Mouse (Mus musculus): Measurements from ENCODE around the gene Kmt2e. TPM values are rescaled to one million over a fixed set of nuclear protein-coding genes. Genes with fewer than 3 reads are reported as not detected.

Gene Kmt2e
- polyA plus RNA-seq, 2 experiments: 37.3 to 87.2 TPM

GRCm38 (mm10) chr5:23414490-23415126 lies 19.6 kb upstream of the Kmt2e start:
- WGBS: 46% methylated on average over 4 of the region's 4 CpGs
- ATAC-seq (ENCODE audit: low FRiP score, low read depth): no peak
- Histone ChIP-seq H3K4me1 (ENCODE audit: control insufficient read depth, insufficient read depth, low read length) (peaks cover 54% of the 10 kb centered on the region), H3K27ac (replicated peaks; ENCODE audit: low read depth, low read length) (peak overlapping the region; percentile 33; the same call in 1 of the 2 replicates), H3K4me2 (replicated peaks; ENCODE audit: low read depth, low read length, severe bottlenecking) (no peak overlapping the region), H3K9me3 (ENCODE audit: control insufficient read depth, low read length) (no peaks in the 10 kb centered on the region), H3K36me3 (ENCODE audit: control insufficient read depth, insufficient read depth, low read length) (peaks cover 23% of the 10 kb centered on the region), H3K9ac (ENCODE audit: low read depth, low read length, severe bottlenecking) (no peak overlapping the region), H3K27me3 (ENCODE audit: control insufficient read depth, insufficient read depth, low read length) (no peaks in the 10 kb centered on the region), H3K4me3 (replicated peaks; ENCODE audit: low read length) (no peak overlapping the region)
- DNase-seq (ENCODE audit: low spot score): no peak
- TF ChIP-seq POLR2A (IDR thresholded peaks at IDR 0.05; ENCODE audit: borderline replicate concordance, extremely low read depth, insufficient read depth, insufficient read length): no peak

GRCm38 (mm10) chr5:23415571-23416285 lies 18.5 kb upstream of the Kmt2e start:
- H3K4me1 ChIP-seq (ENCODE audit: control insufficient read depth, insufficient read depth, low read length): peaks cover 55% of the 10 kb centered on the region
- no peak overlapping the region for H3K9ac ChIP-seq (ENCODE audit: low read depth, low read length, severe bottlenecking)
- H3K27me3 ChIP-seq (ENCODE audit: control insufficient read depth, insufficient read depth, low read length): no peaks in the 10 kb centered on the region
- H3K4me3 ChIP-seq (replicated peaks; ENCODE audit: low read length): no peak overlapping the region
- peak; percentile 85 for DNase-seq (ENCODE audit: low spot score)
- peaks cover 12% of the 10 kb centered on the region for H3K36me3 ChIP-seq (ENCODE audit: control insufficient read depth, insufficient read depth, low read length)
- WGBS: 28% methylated on average over 7 of the region's 7 CpGs
- no peak overlapping the region for H3K27ac ChIP-seq (replicated peaks; ENCODE audit: low read depth, low read length)
- ATAC-seq (ENCODE audit: low FRiP score, low read depth): no peak
- H3K4me2 ChIP-seq (replicated peaks; ENCODE audit: low read depth, low read length, severe bottlenecking): no peak overlapping the region
- no peak for TF ChIP-seq POLR2A (IDR thresholded peaks at IDR 0.05; ENCODE audit: borderline replicate concordance, extremely low read depth, insufficient read depth, insufficient read length)
- H3K9me3 ChIP-seq (ENCODE audit: control insufficient read depth, low read length): no peaks in the 10 kb centered on the region

GRCm38 (mm10) chr5:23416286-23416643 lies 18.0 kb upstream of the Kmt2e start:
- WGBS: 54% methylated on average over 6 of the region's 6 CpGs
- ATAC-seq (ENCODE audit: low FRiP score, low read depth) (no peak), DNase-seq (ENCODE audit: low spot score) (no peak)
- no peaks in the 10 kb centered on the region for H3K27me3 ChIP-seq (ENCODE audit: control insufficient read depth, insufficient read depth, low read length)
- peaks cover 55% of the 10 kb centered on the region for H3K4me1 ChIP-seq (ENCODE audit: control insufficient read depth, insufficient read depth, low read length)
- no peak overlapping the region for H3K4me3 ChIP-seq (replicated peaks; ENCODE audit: low read length)
- H3K36me3 ChIP-seq (ENCODE audit: control insufficient read depth, insufficient read depth, low read length): peaks cover 8% of the 10 kb centered on the region; the same call in 1 of the 2 replicates
- TF ChIP-seq POLR2A (IDR thresholded peaks at IDR 0.05; ENCODE audit: borderline replicate concordance, extremely low read depth, insufficient read depth, insufficient read length): no peak
- no peak overlapping the region for H3K4me2 ChIP-seq (replicated peaks; ENCODE audit: low read depth, low read length, severe bottlenecking)
- H3K9me3 ChIP-seq (ENCODE audit: control insufficient read depth, low read length): no peaks in the 10 kb centered on the region
- no peak overlapping the region for H3K27ac ChIP-seq (replicated peaks; ENCODE audit: low read depth, low read length)
- H3K9ac ChIP-seq (ENCODE audit: low read depth, low read length, severe bottlenecking): no peak overlapping the region

GRCm38 (mm10) chr5:23417716-23418115 lies 16.5 kb upstream of the Kmt2e start:
- H3K4me2 ChIP-seq (replicated peaks; ENCODE audit: low read depth, low read length, severe bottlenecking): peak overlapping the region; percentile 67
- H3K4me1 ChIP-seq (ENCODE audit: control insufficient read depth, insufficient read depth, low read length): peaks cover 49% of the 10 kb centered on the region
- peak overlapping the region; percentile 67 for H3K9ac ChIP-seq (ENCODE audit: low read depth, low read length, severe bottlenecking)
- H3K36me3 ChIP-seq (ENCODE audit: control insufficient read depth, insufficient read depth, low read length): peaks cover 5% of the 10 kb centered on the region
- H3K9me3 ChIP-seq (ENCODE audit: control insufficient read depth, low read length): no peaks in the 10 kb centered on the region
- DNase-seq (ENCODE audit: low spot score) (no peak), ATAC-seq (ENCODE audit: low FRiP score, low read depth) (no peak)
- no peaks in the 10 kb centered on the region for H3K27me3 ChIP-seq (ENCODE audit: control insufficient read depth, insufficient read depth, low read length)
- TF ChIP-seq POLR2A (IDR thresholded peaks at IDR 0.05; ENCODE audit: borderline replicate concordance, extremely low read depth, insufficient read depth, insufficient read length): no peak
- H3K27ac ChIP-seq (replicated peaks; ENCODE audit: low read depth, low read length): peak overlapping the region; percentile 85
- H3K4me3 ChIP-seq (replicated peaks; ENCODE audit: low read length): peak overlapping the region; percentile 48
- 57% methylated on average over 2 of the region's 2 CpGs for WGBS

GRCm38 (mm10) chr5:23418147-23418781 lies 16.0 kb upstream of the Kmt2e start:
- DNase-seq (ENCODE audit: low spot score) (peak; percentile 68), ATAC-seq (ENCODE audit: low FRiP score, low read depth) (peak; percentile 81)
- Histone ChIP-seq H3K9me3 (ENCODE audit: control insufficient read depth, low read length) (no peaks in the 10 kb centered on the region), H3K36me3 (ENCODE audit: control insufficient read depth, insufficient read depth, low read length) (peaks cover 11% of the 10 kb centered on the region), H3K4me2 (replicated peaks; ENCODE audit: low read depth, low read length, severe bottlenecking) (peak overlapping the region; percentile 67), H3K4me1 (ENCODE audit: control insufficient read depth, insufficient read depth, low read length) (peaks cover 44% of the 10 kb centered on the region), H3K4me3 (replicated peaks; ENCODE audit: low read length) (peak overlapping the region; percentile 48), H3K9ac (ENCODE audit: low read depth, low read length, severe bottlenecking) (peak overlapping the region; percentile 67), H3K27me3 (ENCODE audit: control insufficient read depth, insufficient read depth, low read length) (no peaks in the 10 kb centered on the region), H3K27ac (replicated peaks; ENCODE audit: low read depth, low read length) (peak overlapping the region; percentile 85)
- TF ChIP-seq POLR2A (IDR thresholded peaks at IDR 0.05; ENCODE audit: borderline replicate concordance, extremely low read depth, insufficient read depth, insufficient read length): peak; percentile 41; the same call in 1 of the 2 replicates
- 2% methylated on average over 39 of the region's 40 CpGs for WGBS

Measured in limb, embryonic 14.5 days (tissue).